Mouse (Mus musculus): ENCODE results near the gene Cd180.

DNA sequence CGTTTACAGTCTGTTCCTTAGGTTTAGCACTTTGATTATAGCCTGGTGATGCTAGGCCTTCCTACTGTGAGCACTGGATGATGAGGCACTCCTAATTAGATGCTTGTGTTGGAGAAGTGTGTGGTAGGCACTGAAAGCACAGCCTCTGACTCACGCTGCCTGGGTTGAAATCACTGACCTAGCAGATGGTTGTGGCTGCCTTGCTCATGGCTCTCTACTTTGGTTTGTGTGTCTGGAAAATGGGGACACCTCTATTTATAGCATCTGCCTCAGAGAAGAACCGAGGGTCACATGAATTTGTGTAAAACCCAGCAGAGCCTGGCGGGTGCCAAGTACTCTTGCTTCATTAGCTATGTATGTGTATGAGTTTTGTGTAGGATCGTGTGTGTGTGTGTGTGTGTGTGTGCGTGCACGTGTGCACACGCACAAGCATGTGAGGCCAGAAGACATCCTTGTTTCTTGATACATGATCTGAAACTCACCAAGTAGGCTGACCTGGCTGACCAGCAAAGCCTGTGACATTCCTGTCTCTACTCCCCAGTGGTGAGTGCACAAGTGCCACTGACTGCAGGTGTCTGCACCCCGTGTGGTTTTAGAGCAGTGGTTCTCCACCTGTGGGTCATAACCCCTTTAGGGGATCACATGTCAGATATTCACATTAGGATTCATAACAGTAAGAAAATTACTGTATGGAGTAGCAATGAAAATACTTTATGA lies 52.4 kb downstream of the Cd180 start:
- TF ChIP-seq CTCF (IDR thresholded peaks at IDR 0.05; ENCODE audit: insufficient read depth, low read depth, low read length): no peak
- no peak for TF ChIP-seq POLR2A (IDR thresholded peaks at IDR 0.05; ENCODE audit: insufficient read depth, low read depth, low read length)
